Mouse (Mus musculus) heart, postnatal 0 days (tissue): ENCODE results near the gene Stag3.

ENCODE experiments used
- CTCF ChIP-seq: IDR thresholded peaks from 2 replicates; pipeline ENCODE4 v1.5.1; 2016; ENCODE audit warnings: antibody characterized with exemption, control low read depth, low read depth
- EP300 ChIP-seq: IDR thresholded peaks from 2 replicates; pipeline ENCODE4 v1.6.1; 2016; ENCODE audit warnings: antibody characterized with exemption, low read depth

DNA sequence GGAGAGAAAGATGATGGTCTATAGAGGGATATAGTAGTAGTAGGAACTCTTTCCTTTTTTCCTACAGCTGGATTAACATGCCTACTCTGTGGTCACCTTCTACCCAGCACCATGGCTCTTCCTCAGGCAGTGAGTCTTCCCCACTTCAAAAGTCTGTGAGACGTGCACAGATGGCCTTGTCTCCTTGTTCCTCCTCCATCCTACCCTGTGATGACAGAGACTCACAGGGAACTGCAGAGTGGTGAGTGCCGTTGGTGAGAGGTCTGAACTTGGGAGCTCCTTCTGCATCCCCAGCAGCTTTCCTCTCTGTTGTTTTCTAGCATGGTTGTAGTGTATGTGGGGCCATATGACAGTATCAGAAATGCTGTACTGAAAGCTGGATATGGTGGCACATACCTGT, 1.8 kb downstream of the Stag3 start:
- no peak for TF ChIP-seq CTCF
- TF ChIP-seq EP300, result no peak
